Mouse (Mus musculus) leukemia stem cell, adult 10-12 weeks (primary cell): ENCODE results near the gene Ndfip2. TPM values are rescaled to one million over a fixed set of nuclear protein-coding genes. Genes with fewer than 3 reads are reported as not detected.

ENCODE experiments used
- polyA plus RNA-seq: library from polyadenylated mRNA; stranded (reverse); fragments of >175 nt; gene quantifications from 2 replicates; pipeline ENCODE4 v1.2.3, GENCODE M21; 2012; ENCODE audit warnings: low replicate concordance

Ndfip2 gene
- 7.9 and 10.0 TPM in 2 replicates for polyA plus RNA-seq

DNA sequence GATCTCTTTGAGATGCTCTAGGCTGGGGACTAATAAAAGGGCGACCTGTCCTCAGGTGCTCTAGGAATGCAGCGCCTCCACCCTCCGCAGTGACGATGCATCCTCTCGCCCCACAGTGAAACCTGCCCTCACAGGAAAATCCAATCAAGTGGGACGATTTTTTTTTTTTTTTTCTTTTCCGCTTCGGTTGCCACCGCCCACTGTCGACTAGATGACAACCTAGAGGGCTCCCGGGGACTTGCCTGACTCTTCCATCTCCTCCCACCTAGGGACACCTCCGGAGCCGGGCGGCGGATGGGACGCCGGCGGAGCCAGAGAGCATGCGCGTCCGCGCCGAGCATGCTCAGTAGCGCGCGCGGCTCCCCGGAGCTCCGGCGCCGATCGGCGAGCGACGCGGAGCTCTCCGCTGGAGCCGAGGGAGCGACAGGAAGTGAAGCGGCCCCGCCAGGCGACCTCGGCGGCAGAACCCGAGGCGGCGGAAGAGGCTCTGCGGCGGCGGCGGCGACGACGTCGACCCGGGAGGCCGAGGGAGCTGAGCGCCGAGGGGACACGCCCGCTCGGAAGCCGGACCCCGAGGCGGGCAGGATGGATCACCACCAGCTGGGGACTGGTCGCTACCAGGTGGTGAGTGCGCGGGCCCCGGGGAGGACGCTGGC is at the start of gene Ndfip2:
Ndfip2 (plus strand) TSS at position 195 of the 656 bp plus-strand sequence.

Other genes starting within 250 kb of the Ndfip2 start
- gene Rbm26, start 81.2 kb upstream of the Ndfip2 start, polyA plus RNA-seq, result 7.6 and 13.5 TPM in 2 replicates